Mouse (Mus musculus): Measurements from ENCODE around the gene Rph3al.

- TF ChIP-seq CTCF (IDR thresholded peaks at IDR 0.05; ENCODE audit: low read depth, low read length) (0 out of 2 replicates have a peak, but pooled peaks have one; percentile 9), POLR2AphosphoS5 (IDR thresholded peaks at IDR 0.05; ENCODE audit: insufficient replicate concordance, low read depth, low read length) (no peak), GATA1 (IDR thresholded peaks at IDR 0.05; ENCODE audit: borderline replicate concordance, low read length) (no peak), TAL1 (conservative IDR thresholded peaks at IDR 0.05; ENCODE audit: low read depth, low read length) (no peak), GATA2 (IDR thresholded peaks at IDR 0.05; ENCODE audit: borderline replicate concordance, low read depth, low read length) (no peak)
Measured at GRCm38 (mm10) chr11:75983194-75983593, 45.0 kb upstream of the Rph3al start.
